Mouse (Mus musculus) CD4-positive naive resting alpha-beta T cell, adult 57 days (primary cell): ENCODE measurements around the gene Opalin. TPM values are rescaled to one million over a fixed set of nuclear protein-coding genes. Genes with fewer than 3 reads are reported as not detected.

Experiments used
- total RNA-seq: library from RNA; stranded (reverse); gene quantifications from one replicate; pipeline ENCODE4 v1.2.4, GENCODE M21; 2023

Gene Opalin
- total RNA-seq, result not detected

GRCm38 (mm10) chr19:41076906-41077305 lies at the start of gene Opalin:
Gene Opalin (minus strand): TSS chr19:41077113.

GRCm38 (mm10) chr19:41029219-41029618 lies 47.7 kb downstream of the Opalin start, which contains the start of gene Dntt:
Gene Dntt (plus strand): TSS chr19:41029275.

Other genes with a start within 250 kb of the Opalin start
- 6.8 TPM for gene Ccnj, start 245.8 kb downstream of the Opalin start, total RNA-seq
- 16.0 TPM for gene Zfp518a, start 182.4 kb downstream of the Opalin start, total RNA-seq
- gene Blnk, start 82.6 kb downstream of the Opalin start, total RNA-seq, result 14.7 TPM
- gene Dntt, start 47.8 kb downstream of the Opalin start, total RNA-seq, result 2.0 TPM
- gene Tll2, start 129.7 kb upstream of the Opalin start, total RNA-seq, result not detected
- 89.3 TPM for gene Tm9sf3, start 186.9 kb upstream of the Opalin start, total RNA-seq